Mouse (Mus musculus) stomach, embryonic 16.5 days (tissue): ENCODE results near the gene Zfp609. TPM values are rescaled to one million over a fixed set of nuclear protein-coding genes. Genes with fewer than 3 reads are reported as not detected.

Experiments used
- ATAC-seq: fragments of 200-750 bp; cut with Nextera tagmentation; 2 replicates; pipeline ENCODE4 v1.8.0; 2017; ENCODE audit warnings: moderate number of reproducible peaks, moderate TSS enrichment; ENCODE audit not compliant: insufficient read depth, low FRiP score
- H3K27ac ChIP-seq: fragments of 300-500 bp; sonication (generic); 2 replicates; pipeline ENCODE4 v1.5.1; 2014; ENCODE audit warnings: low read length
- H3K27me3 ChIP-seq: fragments of 300-500 bp; sonication (generic); 2 replicates; pipeline ENCODE4 v1.6.1; 2014; ENCODE audit warnings: low read length, control low read depth, mixed read lengths; ENCODE audit not compliant: control insufficient read depth, insufficient read depth
- H3K36me3 ChIP-seq: fragments of 300-500 bp; sonication (generic); 2 replicates; pipeline ENCODE4 v1.6.1; 2014; ENCODE audit warnings: low read length; ENCODE audit not compliant: control insufficient read depth, insufficient read depth
- H3K4me1 ChIP-seq: fragments of 300-500 bp; sonication (generic); 2 replicates; pipeline ENCODE4 v1.6.1; 2014; ENCODE audit warnings: low read length, control low read depth, mixed read lengths; ENCODE audit not compliant: control insufficient read depth, insufficient read depth
- H3K4me2 ChIP-seq: fragments of 300-500 bp; sonication (generic); 2 replicates; pipeline ENCODE4 v1.6.1; 2014; ENCODE audit warnings: low read depth, low read length, mixed read lengths
- H3K4me3 ChIP-seq: fragments of 300-500 bp; sonication (generic); replicated peaks from 2 replicates; pipeline ENCODE4 v1.5.1; 2014; ENCODE audit warnings: mild to moderate bottlenecking, low read length
- H3K9ac ChIP-seq: fragments of 300-500 bp; sonication (generic); 2 replicates; pipeline ENCODE4 v1.6.1; 2014; ENCODE audit warnings: low read length
- H3K9me3 ChIP-seq: fragments of 300-500 bp; sonication (generic); replicated peaks from 2 replicates; pipeline ENCODE4 v1.6.1; 2016; ENCODE audit warnings: low read length, control low read depth; ENCODE audit not compliant: control insufficient read depth
- WGBS: fragments of 180-500 bp; shearing (Covaris S2); extraction: QIAGEN DNeasy Blood & Tissue Kit; methylation state at CpG from one replicate; pipeline ENCODE4 v1.1.7; 2014; 5-methylcytosine and 5-hydroxymethylcytosine counted together
- polyA plus RNA-seq: library from polyadenylated mRNA; unstranded; fragments of >200 nt; fragmentation: Nextera tagmentation; extraction: Ambion mirVana; gene quantifications from 2 replicates; pipeline ENCODE4 v1.2.1, GENCODE M21; 2015

The Zfp609 gene
- polyA plus RNA-seq, 1 experiment from 2014 or later, result 5.0 TPM

DNA sequence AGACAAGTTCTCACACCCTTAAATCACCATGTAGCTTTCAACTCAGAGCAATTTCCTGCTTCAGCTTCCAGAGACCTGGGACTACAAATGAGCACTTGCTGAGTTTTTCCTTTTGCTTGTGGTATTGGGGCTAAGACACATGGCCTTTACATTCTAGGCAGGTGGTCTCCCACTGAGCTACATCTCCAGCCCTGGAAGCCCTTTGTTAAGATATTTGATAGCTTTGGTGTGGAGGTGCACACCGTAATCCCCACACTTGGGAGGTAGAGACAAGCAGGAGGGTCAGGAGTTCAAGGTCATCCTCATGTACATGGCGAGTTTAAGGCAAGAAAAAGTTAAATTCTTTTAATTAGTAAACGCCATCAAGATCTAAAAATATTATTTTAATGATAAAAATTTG is 145.2 kb downstream of the Zfp609 start:
- Histone ChIP-seq H3K27me3 (no peaks in the 10 kb centered on the region), H3K4me2 (no peak overlapping the region), H3K4me3 (no peak overlapping the region), H3K27ac (no peak overlapping the region), H3K9me3 (no peaks in the 10 kb centered on the region), H3K4me1 (peaks cover 41% of the 10 kb centered on the region), H3K36me3 (peaks cover 5% of the 10 kb centered on the region; the same call in 1 of the 2 replicates), H3K9ac (no peak overlapping the region)
- 83% methylated on average over 3 of the region's 3 CpGs for WGBS
- ATAC-seq, result no peak

- Histone ChIP-seq H3K9ac (no peak overlapping the region), H3K4me2 (no peak overlapping the region), H3K4me1 (peaks cover 41% of the 10 kb centered on the region), H3K4me3 (no peak overlapping the region), H3K9me3 (no peaks in the 10 kb centered on the region), H3K36me3 (peaks cover 3% of the 10 kb centered on the region; the same call in 1 of the 2 replicates), H3K27me3 (no peaks in the 10 kb centered on the region), H3K27ac (peak overlapping the region; percentile 47; the same call in 1 of the 2 replicates)
- WGBS, result 78% methylated on average over 2 of the region's 2 CpGs
- no peak for ATAC-seq
Observed at GRCm38 (mm10) chr9:65681634-65681940, 145.8 kb downstream of the Zfp609 start.

- Histone ChIP-seq H3K27me3 (no peaks in the 10 kb centered on the region), H3K4me1 (peaks cover 41% of the 10 kb centered on the region), H3K4me3 (no peak overlapping the region), H3K36me3 (no peaks in the 10 kb centered on the region), H3K4me2 (0 out of 2 replicates have a peak overlapping the region, but pooled peaks have one; percentile 9), H3K9ac (no peak overlapping the region), H3K27ac (peak overlapping the region; percentile 53; the same call in 1 of the 2 replicates), H3K9me3 (no peaks in the 10 kb centered on the region)
- WGBS, result 62% methylated on average over 4 of the region's 4 CpGs
- ATAC-seq, result no peak
Observed at GRCm38 (mm10) chr9:65680938-65681633, 146.3 kb downstream of the Zfp609 start.

DNA sequence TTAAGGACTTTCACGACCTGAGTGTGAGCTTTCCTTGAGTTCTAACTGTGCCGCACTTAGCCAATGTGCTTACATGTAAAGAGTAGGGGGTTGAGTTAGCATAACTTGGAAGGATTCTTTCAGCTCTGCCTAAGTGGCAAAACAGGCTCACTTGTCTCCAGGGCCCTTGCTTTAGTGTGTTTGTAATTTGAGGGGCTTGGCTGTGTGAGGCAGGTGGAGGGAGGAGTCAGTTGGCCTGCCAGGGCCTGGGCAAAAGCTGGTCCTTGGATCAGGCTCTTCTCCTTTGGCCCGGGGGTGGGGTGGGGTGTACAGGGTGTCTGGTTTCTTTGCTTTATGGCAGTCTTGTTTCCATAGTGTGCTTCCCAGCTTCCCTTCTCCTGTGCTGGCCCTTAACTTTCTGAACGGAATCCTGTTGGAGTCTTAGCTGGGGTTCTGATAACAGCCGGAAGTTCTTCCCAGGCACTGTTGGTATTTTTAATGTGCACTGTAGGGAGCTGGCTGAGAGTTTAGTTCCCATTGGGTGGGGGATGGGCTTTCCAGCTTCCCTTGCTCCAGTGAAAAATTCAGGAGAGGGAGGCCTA is 148.1 kb downstream of the Zfp609 start:
- Histone ChIP-seq H3K9me3 (no peaks in the 10 kb centered on the region), H3K4me2 (peak overlapping the region; percentile 76), H3K27me3 (no peaks in the 10 kb centered on the region), H3K36me3 (no peaks in the 10 kb centered on the region), H3K4me3 (peak overlapping the region; percentile 26), H3K9ac (peak overlapping the region; percentile 58), H3K4me1 (peaks cover 41% of the 10 kb centered on the region), H3K27ac (peak overlapping the region; percentile 68)
- ATAC-seq, result no peak
- 7% methylated on average over 5 of the region's 5 CpGs for WGBS

- Histone ChIP-seq H3K4me2 (peak overlapping the region; percentile 76), H3K9me3 (no peaks in the 10 kb centered on the region), H3K9ac (peak overlapping the region; percentile 81), H3K27ac (peak overlapping the region; percentile 20; the same call in 1 of the 2 replicates), H3K4me1 (peaks cover 39% of the 10 kb centered on the region), H3K36me3 (no peaks in the 10 kb centered on the region), H3K4me3 (peak overlapping the region; percentile 61), H3K27me3 (no peaks in the 10 kb centered on the region)
- ATAC-seq, result no peak
- 11% methylated on average over 3 of the region's 3 CpGs for WGBS
Observed at GRCm38 (mm10) chr9:65677119-65677462, 150.3 kb downstream of the Zfp609 start.

DNA sequence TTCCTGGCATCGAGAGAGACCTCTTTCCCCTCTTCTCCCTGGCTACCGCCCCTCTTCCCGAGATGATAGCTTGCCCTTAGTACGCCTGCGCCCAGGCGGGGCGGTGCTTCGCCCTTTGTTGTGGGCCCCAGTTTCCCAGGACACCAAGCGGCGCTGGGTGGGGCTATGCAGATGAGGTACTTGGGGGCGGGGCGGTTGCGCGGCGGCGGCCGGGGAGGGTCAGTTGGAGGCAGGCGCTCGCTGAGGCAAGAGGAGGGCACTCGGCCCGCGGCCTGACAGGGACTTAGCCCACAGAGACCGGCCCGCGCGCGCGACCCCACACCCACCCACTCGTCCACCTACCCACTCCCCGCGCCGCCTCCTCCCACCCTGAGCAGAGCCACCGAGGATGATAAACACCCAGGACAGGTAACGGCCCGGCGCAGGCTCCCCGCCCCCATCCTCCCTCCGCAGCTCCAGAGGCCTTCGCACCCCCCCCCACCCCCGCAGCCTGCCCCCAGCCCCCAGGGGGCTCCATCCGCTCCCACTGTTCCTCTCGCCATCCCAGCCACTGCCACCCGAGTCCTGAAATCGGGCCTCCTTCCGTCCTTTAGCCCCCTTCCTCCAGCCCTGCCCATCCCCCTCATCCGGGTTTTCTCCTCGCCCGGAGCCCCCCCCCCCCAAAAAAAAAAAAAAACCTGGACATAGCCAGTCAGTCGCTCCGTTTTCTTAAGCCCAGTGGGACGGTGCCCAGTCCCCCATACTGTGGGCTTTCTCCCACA is 150.8 kb downstream of the Zfp609 start:
- Histone ChIP-seq H3K9me3 (no peaks in the 10 kb centered on the region), H3K4me1 (peaks cover 42% of the 10 kb centered on the region), H3K4me3 (peak overlapping the region; percentile 61), H3K27ac (peak overlapping the region; percentile 39), H3K9ac (peak overlapping the region; percentile 81), H3K36me3 (no peaks in the 10 kb centered on the region), H3K4me2 (peak overlapping the region; percentile 76), H3K27me3 (no peaks in the 10 kb centered on the region)
- under 1% methylated on average over 36 of the region's 51 CpGs for WGBS
- ATAC-seq, result peak; percentile 95

- Histone ChIP-seq H3K4me2 (peak overlapping the region; percentile 54), H3K9me3 (no peaks in the 10 kb centered on the region), H3K9ac (peak overlapping the region; percentile 52), H3K4me3 (peak overlapping the region; percentile 61), H3K27ac (peak overlapping the region; percentile 39), H3K4me1 (peaks cover 36% of the 10 kb centered on the region), H3K27me3 (no peaks in the 10 kb centered on the region), H3K36me3 (no peaks in the 10 kb centered on the region)
- ATAC-seq, result peak; percentile 3
- 45% methylated on average over 8 of the region's 8 CpGs for WGBS
Observed at GRCm38 (mm10) chr9:65675461-65676357, 151.7 kb downstream of the Zfp609 start.

DNA sequence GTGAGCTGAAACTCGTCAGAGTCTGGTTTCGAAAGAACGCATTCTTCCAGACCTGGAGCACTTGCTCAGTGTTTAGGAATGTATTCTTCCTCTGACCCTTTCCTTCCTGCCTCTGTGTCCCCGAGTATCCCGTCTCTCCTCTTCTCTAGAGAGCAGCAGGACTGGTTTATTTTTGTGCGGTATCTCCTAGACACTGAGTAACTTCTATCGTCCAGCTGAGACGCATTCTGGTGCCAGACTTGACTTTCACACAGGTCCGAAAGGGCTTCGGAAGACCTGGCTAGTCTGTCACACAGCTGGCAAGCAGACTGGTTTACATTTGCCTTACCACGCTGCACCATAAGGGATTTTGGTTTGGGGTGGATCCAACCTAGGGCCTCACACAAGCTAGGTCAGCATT is 154.4 kb downstream of the Zfp609 start:
- no peak for ATAC-seq
- peaks cover 11% of the 10 kb centered on the region for H3K4me1 ChIP-seq
- no peaks in the 10 kb centered on the region for H3K27me3 ChIP-seq
- WGBS, result 50% methylated on average over 11 of the region's 11 CpGs
- peak overlapping the region; percentile 38 for H3K27ac ChIP-seq
- H3K4me2 ChIP-seq, result no peak overlapping the region
- no peaks in the 10 kb centered on the region for H3K36me3 ChIP-seq
- no peak overlapping the region for H3K4me3 ChIP-seq
- H3K9ac ChIP-seq, result no peak overlapping the region
- H3K9me3 ChIP-seq, result no peaks in the 10 kb centered on the region
